Mouse (Mus musculus) ES-Bruce4 (cell line): ENCODE data around the gene Abcg8. TPM values are rescaled to one million over a fixed set of nuclear protein-coding genes. Genes with fewer than 3 reads are reported as not detected.

Source experiments
- H3K27ac ChIP-seq: 2 replicates; pipeline ENCODE4 v1.5.1; 2012; ENCODE audit warnings: low read length, inconsistent platforms; ENCODE audit not compliant: insufficient read depth
- H3K27me3 ChIP-seq: 2 replicates; pipeline ENCODE4 v1.6.1; 2012; ENCODE audit warnings: mild to moderate bottlenecking, low read length, inconsistent platforms; ENCODE audit not compliant: control insufficient read depth, poor library complexity, insufficient read depth, severe bottlenecking
- H3K36me3 ChIP-seq: 2 replicates; pipeline ENCODE4 v1.6.1; 2012; ENCODE audit warnings: inconsistent platforms, mild to moderate bottlenecking, low read length, moderate library complexity; ENCODE audit not compliant: control insufficient read depth, poor library complexity, insufficient read depth, severe bottlenecking
- H3K4me1 ChIP-seq: one replicate; pipeline ENCODE4 v1.8.1; 2011; ENCODE audit warnings: low read length; ENCODE audit not compliant: control insufficient read depth, insufficient read depth
- H3K4me3 ChIP-seq: 2 replicates; pipeline ENCODE4 v1.5.1; 2011; ENCODE audit warnings: low read depth, mild to moderate bottlenecking, low read length
- H3K9ac ChIP-seq: 2 replicates; pipeline ENCODE4 v1.6.1; 2012; ENCODE audit warnings: low read depth, mild to moderate bottlenecking, inconsistent platforms; ENCODE audit not compliant: poor library complexity, severe bottlenecking
- H3K9me3 ChIP-seq: replicated peaks from 2 replicates; pipeline ENCODE4 v1.6.1; 2012; ENCODE audit warnings: mild to moderate bottlenecking, low read length, inconsistent platforms; ENCODE audit not compliant: control insufficient read depth, poor library complexity, insufficient read depth, severe bottlenecking
- CTCF ChIP-seq: IDR thresholded peaks from one replicate; pipeline ENCODE4 v1.8.1; 2011; ENCODE audit warnings: low read depth, low read length
- EP300 ChIP-seq: IDR thresholded peaks from 2 replicates; pipeline ENCODE4 v1.6.1; 2011; ENCODE audit warnings: low read depth, low read length; ENCODE audit not compliant: insufficient read depth
- POLR2A ChIP-seq: IDR thresholded peaks from one replicate; pipeline ENCODE4 v1.8.1; 2011; ENCODE audit warnings: low read length; ENCODE audit not compliant: insufficient read depth
- polyA plus RNA-seq: library from polyadenylated mRNA; stranded (reverse); fragments of >200 nt; gene quantifications from 2 replicates; pipeline ENCODE4 v1.2.4, GENCODE M21; 2011; ENCODE audit warnings: low read depth; ENCODE audit not compliant: missing spikeins, insufficient read depth, insufficient read length

Gene Abcg8
- polyA plus RNA-seq, 1 experiment = not detected

DNA sequence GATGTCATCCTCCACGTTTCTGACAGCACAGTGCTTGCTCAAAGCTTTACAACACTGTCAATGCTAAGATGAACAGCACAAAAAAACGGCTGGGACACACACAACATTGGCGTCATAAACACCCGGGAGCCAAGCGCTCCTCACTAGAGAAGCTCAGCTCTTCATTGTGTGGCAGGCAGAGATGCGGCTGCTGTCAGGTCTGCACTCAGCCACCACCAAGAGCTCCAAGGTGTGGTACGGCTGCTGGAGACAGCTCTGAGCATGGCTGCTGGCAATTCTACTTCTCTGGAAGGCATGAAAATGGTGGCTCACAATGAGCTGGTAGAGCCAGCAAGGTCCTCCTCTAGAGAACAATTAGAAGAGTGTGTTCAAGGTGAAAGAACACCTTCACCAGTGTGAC is 32.7 kb downstream of the Abcg8 start:
- Histone ChIP-seq H3K9ac (no peak overlapping the region), H3K36me3 (peaks cover 13% of the 10 kb centered on the region), H3K4me3 (no peak overlapping the region), H3K27me3 (no peaks in the 10 kb centered on the region), H3K9me3 (no peaks in the 10 kb centered on the region), H3K4me1 (no peaks in the 10 kb centered on the region), H3K27ac (no peak overlapping the region)
- TF ChIP-seq EP300 (no peak), POLR2A (no peak), CTCF (no peak)

DNA sequence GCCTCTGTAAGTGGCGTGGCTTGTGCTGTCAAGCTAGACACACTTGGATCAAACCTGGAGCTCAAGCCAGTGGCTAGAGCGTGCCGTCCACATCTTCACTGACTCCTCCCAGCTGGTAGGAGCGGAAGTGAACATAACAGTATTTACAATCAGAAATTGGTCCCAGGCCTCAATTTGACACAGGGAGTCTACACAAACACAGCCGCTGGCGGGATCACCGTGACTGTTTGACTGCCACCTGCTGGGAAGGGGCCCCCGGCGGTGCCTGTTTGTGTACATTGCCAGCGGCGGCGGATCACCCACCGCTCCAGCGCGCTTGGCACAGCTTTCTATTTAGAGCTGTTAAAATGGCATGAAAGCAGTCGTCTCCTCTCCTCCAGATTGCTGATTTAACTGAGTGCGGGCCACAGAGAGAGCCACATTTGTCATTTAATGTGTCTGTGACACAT is 33.3 kb downstream of the Abcg8 start:
- H3K9me3 ChIP-seq = no peaks in the 10 kb centered on the region
- H3K27ac ChIP-seq = no peak overlapping the region
- peaks cover 13% of the 10 kb centered on the region for H3K36me3 ChIP-seq
- no peak overlapping the region for H3K4me3 ChIP-seq
- no peaks in the 10 kb centered on the region for H3K27me3 ChIP-seq
- no peaks in the 10 kb centered on the region for H3K4me1 ChIP-seq
- no peak overlapping the region for H3K9ac ChIP-seq
- TF ChIP-seq EP300 (no peak), POLR2A (no peak)

DNA sequence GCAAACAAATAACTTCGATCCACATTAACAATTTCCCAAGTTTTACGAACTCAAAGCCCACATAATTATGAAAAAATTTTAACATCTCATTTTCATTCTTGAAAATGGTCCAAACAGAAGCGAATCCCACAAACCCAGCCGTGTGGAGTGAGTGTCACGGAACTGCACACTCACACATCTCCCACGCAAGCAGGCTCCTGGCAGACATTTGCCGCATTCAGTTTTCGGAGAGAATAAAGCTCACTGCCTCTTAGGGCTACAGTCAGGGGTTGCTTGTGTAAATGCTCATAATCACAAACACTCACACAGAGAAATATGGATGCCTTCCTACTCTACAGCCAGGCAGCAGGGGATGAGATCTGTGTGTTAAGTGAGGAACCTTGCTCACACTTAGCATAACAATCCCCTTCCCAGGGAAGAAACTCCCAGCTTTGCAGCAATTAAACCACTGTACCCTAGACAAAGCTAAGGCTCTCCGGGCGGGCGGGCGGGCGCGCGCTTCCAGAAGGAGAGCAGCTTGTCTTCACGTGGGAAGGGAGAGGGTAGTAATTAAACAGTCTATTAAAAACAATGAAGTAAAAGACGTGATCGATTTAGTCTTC is 37.6 kb downstream of the Abcg8 start:
- H3K9me3 ChIP-seq = no peaks in the 10 kb centered on the region
- H3K27me3 ChIP-seq = no peaks in the 10 kb centered on the region
- peaks cover 13% of the 10 kb centered on the region for H3K36me3 ChIP-seq
- H3K4me1 ChIP-seq = peaks cover 2% of the 10 kb centered on the region
- no peak overlapping the region for H3K4me3 ChIP-seq
- TF ChIP-seq CTCF = no peak
- no peak for TF ChIP-seq POLR2A
- TF ChIP-seq EP300 = no peak
- H3K27ac ChIP-seq = no peak overlapping the region
- H3K9ac ChIP-seq = no peak overlapping the region

DNA sequence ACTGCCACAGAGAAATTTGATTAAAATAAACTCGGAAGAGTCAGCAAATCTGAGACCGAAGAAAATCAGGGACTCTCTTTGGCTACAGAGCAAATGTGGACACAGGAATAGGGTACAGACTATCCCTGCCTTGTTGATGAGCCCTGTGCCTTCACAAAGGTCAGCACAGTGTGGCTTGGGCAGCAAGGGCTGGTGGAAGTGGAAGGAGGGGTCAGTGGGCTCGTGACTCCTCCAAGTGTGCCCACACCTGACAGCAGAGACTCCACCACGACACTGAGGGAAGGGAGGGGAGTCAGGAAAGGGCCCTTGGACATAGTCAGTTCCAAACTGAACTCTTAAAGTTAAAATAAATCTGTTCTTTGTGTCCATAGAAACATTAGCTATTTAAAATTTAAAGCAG is 38.8 kb downstream of the Abcg8 start:
- Histone ChIP-seq H3K4me3 (no peak overlapping the region), H3K27me3 (no peaks in the 10 kb centered on the region), H3K4me1 (peaks cover 3% of the 10 kb centered on the region), H3K27ac (no peak overlapping the region), H3K36me3 (peaks cover 10% of the 10 kb centered on the region), H3K9me3 (no peaks in the 10 kb centered on the region), H3K9ac (no peak overlapping the region)
- TF ChIP-seq EP300 = no peak
- TF ChIP-seq CTCF = no peak

DNA sequence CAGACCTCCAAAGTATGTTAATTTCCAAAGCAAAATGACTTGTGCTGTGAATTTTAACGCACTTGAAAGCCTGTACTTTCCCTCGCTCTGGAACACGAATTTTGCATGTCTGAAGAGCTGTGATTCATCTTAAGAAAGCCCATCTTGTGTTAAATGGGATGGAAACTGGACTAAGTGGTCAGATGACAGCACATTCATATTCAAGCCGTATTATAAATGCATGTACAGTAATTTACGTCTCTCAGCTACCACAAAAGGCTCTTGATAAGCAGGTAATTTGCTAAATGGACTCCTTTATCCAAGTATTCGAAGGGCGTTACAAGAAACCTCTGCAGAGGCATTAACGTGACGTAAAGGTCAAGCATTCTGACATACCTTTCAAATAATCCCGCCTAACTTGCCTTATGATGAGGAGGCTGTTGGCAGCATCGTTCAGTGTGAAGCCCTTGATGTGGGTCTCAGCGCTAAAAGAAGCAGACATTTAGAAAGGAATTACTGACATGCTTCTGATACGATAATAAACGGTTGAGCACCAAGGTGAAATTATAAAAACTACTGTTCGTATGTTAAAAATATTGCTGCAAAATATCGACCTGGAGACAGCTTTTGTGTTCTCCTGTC is 40.3 kb downstream of the Abcg8 start:
- Histone ChIP-seq H3K9me3 (no peaks in the 10 kb centered on the region), H3K4me1 (peaks cover 7% of the 10 kb centered on the region), H3K27me3 (no peaks in the 10 kb centered on the region), H3K27ac (no peak overlapping the region), H3K4me3 (no peak overlapping the region), H3K9ac (no peak overlapping the region), H3K36me3 (peaks cover 7% of the 10 kb centered on the region)
- TF ChIP-seq EP300 = no peak
- no peak for TF ChIP-seq CTCF
- no peak for TF ChIP-seq POLR2A

DNA sequence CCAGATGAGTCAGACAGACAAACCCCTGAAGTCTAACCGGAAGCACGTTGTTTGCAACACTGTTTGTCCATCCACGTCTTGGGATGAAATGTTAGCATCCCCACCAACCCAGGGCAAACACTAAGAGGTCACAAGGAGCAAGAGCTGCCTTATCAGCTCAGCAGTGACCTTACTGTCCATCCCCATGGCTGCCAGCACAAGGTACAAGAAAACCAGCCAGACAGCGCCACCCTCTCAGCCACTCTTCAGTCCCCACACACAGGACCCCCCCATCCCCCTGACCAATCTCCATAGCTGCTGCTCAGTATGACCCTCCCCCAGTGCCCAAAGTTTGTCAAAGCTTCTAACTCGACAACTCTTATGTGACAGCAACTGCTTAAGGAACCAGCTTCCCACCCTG is 41.3 kb downstream of the Abcg8 start:
- H3K27ac ChIP-seq = no peak overlapping the region
- H3K4me3 ChIP-seq = no peak overlapping the region
- no peaks in the 10 kb centered on the region for H3K27me3 ChIP-seq
- no peak overlapping the region for H3K9ac ChIP-seq
- H3K36me3 ChIP-seq = peaks cover 8% of the 10 kb centered on the region
- TF ChIP-seq POLR2A (no peak), CTCF (no peak), EP300 (no peak)
- peaks cover 8% of the 10 kb centered on the region for H3K4me1 ChIP-seq
- H3K9me3 ChIP-seq = no peaks in the 10 kb centered on the region
